Mouse (Mus musculus) brain, embryonic 14.5 days (tissue): ENCODE data around the gene Gna14.

ENCODE experiments used
- CTCF ChIP-seq: fragments of 200-500 bp; IDR thresholded peaks from 2 replicates; pipeline ENCODE4 v1.5.1; 2012; ENCODE audit warnings: inconsistent platforms, mild to moderate bottlenecking, moderate library complexity, borderline replicate concordance; ENCODE audit not compliant: insufficient read depth, insufficient read length; ENCODE audit errors: extremely low read depth
- POLR2A ChIP-seq: fragments of 200-500 bp; IDR thresholded peaks from 2 replicates; pipeline ENCODE4 v1.6.1; 2012; ENCODE audit warnings: mild to moderate bottlenecking, inconsistent platforms, borderline replicate concordance; ENCODE audit not compliant: poor library complexity, insufficient read depth, insufficient read length, severe bottlenecking; ENCODE audit errors: extremely low read depth

GRCm38 (mm10) chr19:16472655-16473054 is 37.1 kb downstream of the Gna14 start:
- TF ChIP-seq CTCF (no peak), POLR2A (no peak)
